Mouse (Mus musculus) forebrain, embryonic 13.5 days (tissue): Measurements from ENCODE around the gene Usp3. TPM values are rescaled to one million over a fixed set of nuclear protein-coding genes. Genes with fewer than 3 reads are reported as not detected.

Experiments used
- ATAC-seq: fragments of 200-750 bp; cut with Nextera tagmentation; 2 replicates; pipeline ENCODE4 v1.8.0; 2017
- H3K27ac ChIP-seq: fragments of 300-500 bp; sonication (generic); 2 replicates; pipeline ENCODE4 v1.5.1; 2015; ENCODE audit warnings: inconsistent platforms, mild to moderate bottlenecking, moderate library complexity
- H3K27me3 ChIP-seq: fragments of 300-500 bp; sonication (generic); 2 replicates; pipeline ENCODE4 v1.6.1; 2015; ENCODE audit warnings: mild to moderate bottlenecking, inconsistent platforms
- H3K36me3 ChIP-seq: fragments of 300-500 bp; sonication (generic); 2 replicates; pipeline ENCODE4 v1.6.1; 2015; ENCODE audit warnings: mild to moderate bottlenecking, inconsistent platforms; ENCODE audit not compliant: poor library complexity, severe bottlenecking
- H3K4me1 ChIP-seq: fragments of 300-500 bp; sonication (generic); 2 replicates; pipeline ENCODE4 v1.6.1; 2015; ENCODE audit warnings: inconsistent platforms
- H3K4me2 ChIP-seq: fragments of 300-500 bp; sonication (generic); 2 replicates; pipeline ENCODE4 v1.6.1; 2015; ENCODE audit warnings: inconsistent platforms, mild to moderate bottlenecking, moderate library complexity
- H3K4me3 ChIP-seq: fragments of 300-500 bp; sonication (generic); 2 replicates; pipeline ENCODE4 v1.5.1; 2015; ENCODE audit warnings: mild to moderate bottlenecking, inconsistent platforms
- H3K9ac ChIP-seq: fragments of 300-500 bp; sonication (generic); 2 replicates; pipeline ENCODE4 v1.6.1; 2015; ENCODE audit warnings: mild to moderate bottlenecking, inconsistent platforms
- H3K9me3 ChIP-seq: fragments of 300-500 bp; sonication (generic); replicated peaks from 2 replicates; pipeline ENCODE4 v1.6.1; 2016; ENCODE audit warnings: inconsistent platforms
- WGBS: fragments of 180-500 bp; shearing (Covaris S2); methylation state at CpG from one replicate; pipeline ENCODE4 v1.1.7; 2015; 5-methylcytosine and 5-hydroxymethylcytosine counted together
- polyA plus RNA-seq: library from polyadenylated mRNA; unstranded; fragments of >200 nt; fragmentation: Nextera tagmentation; extraction: Ambion mirVana; gene quantifications from 2 replicates; pipeline ENCODE4 v1.2.1, GENCODE M21; 2015

The Usp3 gene
- 127 and 131 TPM in 2 replicates for polyA plus RNA-seq

GRCm38 (mm10) chr9:66592708-66593612, at the start of gene Usp3:
Gene Usp3, minus strand, starts transcription at chr9:66593142.
- under 1% methylated on average over 65 of the region's 73 CpGs for WGBS

GRCm38 (mm10) chr9:66640491-66640890, 47.5 kb upstream of the Usp3 start:
- no peak overlapping the region for H3K9ac ChIP-seq
- H3K36me3 ChIP-seq = no peaks in the 10 kb centered on the region
- no peaks in the 10 kb centered on the region for H3K4me1 ChIP-seq
- no peak for ATAC-seq
- H3K27ac ChIP-seq = no peak overlapping the region
- WGBS = 70% methylated on average over 7 of the region's 7 CpGs
- H3K4me3 ChIP-seq = no peak overlapping the region
- no peaks in the 10 kb centered on the region for H3K9me3 ChIP-seq
- no peaks in the 10 kb centered on the region for H3K27me3 ChIP-seq
- H3K4me2 ChIP-seq = no peak overlapping the region

More at GRCm38 (mm10) chr9:66592708-66593612, at the start of gene Usp3:
- H3K4me1 ChIP-seq = peaks cover 57% of the 10 kb centered on the region
- no peaks in the 10 kb centered on the region for H3K36me3 ChIP-seq
- H3K4me3 ChIP-seq = peak within 1 kb of the TSS; percentile 94
- peak within 1 kb of the TSS; percentile 98 for H3K9ac ChIP-seq
- H3K9me3 ChIP-seq = no peaks in the 10 kb centered on the region
- peak within 1 kb of the TSS; percentile 96 for H3K27ac ChIP-seq
- peak within 1 kb of the TSS; percentile 83 for H3K4me2 ChIP-seq
- ATAC-seq = peak; percentile 90
- 0 out of 2 replicates have a peak, but pooled peaks cover 3% of the 10 kb centered on the region for H3K27me3 ChIP-seq

- H3K4me1 ChIP-seq = no peaks in the 10 kb centered on the region
- no peak for ATAC-seq
- 95% methylated on average over 2 of the region's 2 CpGs for WGBS
Measured at GRCm38 (mm10) chr9:66639626-66640025, 46.7 kb upstream of the Usp3 start.

GRCm38 (mm10) chr9:66632441-66632840, 39.5 kb upstream of the Usp3 start:
- H3K27ac ChIP-seq = no peak overlapping the region
- WGBS = 95% methylated on average over 1 of the region's 1 CpGs
- no peaks in the 10 kb centered on the region for H3K27me3 ChIP-seq
- no peak overlapping the region for H3K4me2 ChIP-seq
- H3K9me3 ChIP-seq = no peaks in the 10 kb centered on the region
- H3K4me3 ChIP-seq = no peak overlapping the region
- H3K9ac ChIP-seq = no peak overlapping the region
- H3K4me1 ChIP-seq = no peaks in the 10 kb centered on the region
- no peak for ATAC-seq
- no peaks in the 10 kb centered on the region for H3K36me3 ChIP-seq

More at GRCm38 (mm10) chr9:66639626-66640025, 46.7 kb upstream of the Usp3 start:
- Histone ChIP-seq H3K4me2 (no peak overlapping the region), H3K4me3 (no peak overlapping the region), H3K9me3 (no peaks in the 10 kb centered on the region), H3K27ac (no peak overlapping the region), H3K36me3 (no peaks in the 10 kb centered on the region), H3K27me3 (no peaks in the 10 kb centered on the region), H3K9ac (no peak overlapping the region)

GRCm38 (mm10) chr9:66630931-66631330, 38.0 kb upstream of the Usp3 start:
- H3K27ac ChIP-seq = no peak overlapping the region
- no peaks in the 10 kb centered on the region for H3K9me3 ChIP-seq
- H3K4me1 ChIP-seq = no peaks in the 10 kb centered on the region
- ATAC-seq = no peak
- no peaks in the 10 kb centered on the region for H3K27me3 ChIP-seq
- H3K4me2 ChIP-seq = no peak overlapping the region
- no peak overlapping the region for H3K4me3 ChIP-seq
- H3K9ac ChIP-seq = no peak overlapping the region
- no peaks in the 10 kb centered on the region for H3K36me3 ChIP-seq
- 19% methylated on average over 1 of the region's 1 CpGs for WGBS

GRCm38 (mm10) chr9:66626661-66627060, 33.7 kb upstream of the Usp3 start:
- H3K4me1 ChIP-seq = no peaks in the 10 kb centered on the region
- H3K27me3 ChIP-seq = no peaks in the 10 kb centered on the region
- H3K4me3 ChIP-seq = no peak overlapping the region
- no peak overlapping the region for H3K9ac ChIP-seq
- ATAC-seq = no peak
- H3K9me3 ChIP-seq = no peaks in the 10 kb centered on the region
- WGBS = 82% methylated on average over 5 of the region's 5 CpGs
- no peaks in the 10 kb centered on the region for H3K36me3 ChIP-seq
- H3K4me2 ChIP-seq = no peak overlapping the region
- H3K27ac ChIP-seq = no peak overlapping the region

GRCm38 (mm10) chr9:66625974-66626530, 33.1 kb upstream of the Usp3 start:
- no peaks in the 10 kb centered on the region for H3K36me3 ChIP-seq
- no peaks in the 10 kb centered on the region for H3K27me3 ChIP-seq
- no peak overlapping the region for H3K4me3 ChIP-seq
- no peak overlapping the region for H3K4me2 ChIP-seq
- no peak overlapping the region for H3K9ac ChIP-seq
- ATAC-seq = no peak
- 76% methylated on average over 4 of the region's 4 CpGs for WGBS
- no peak overlapping the region for H3K27ac ChIP-seq
- H3K4me1 ChIP-seq = no peaks in the 10 kb centered on the region
- H3K9me3 ChIP-seq = no peaks in the 10 kb centered on the region

- Histone ChIP-seq H3K36me3 (no peaks in the 10 kb centered on the region), H3K4me2 (no peak overlapping the region), H3K27me3 (no peaks in the 10 kb centered on the region), H3K4me1 (peaks cover 4% of the 10 kb centered on the region; the same call in 1 of the 2 replicates), H3K9me3 (no peaks in the 10 kb centered on the region), H3K9ac (no peak overlapping the region), H3K4me3 (no peak overlapping the region), H3K27ac (no peak overlapping the region)
- 73% methylated on average over 1 of the region's 1 CpGs for whole genome bisulfite sequencing
- no peak for ATAC-seq
Measured at GRCm38 (mm10) chr9:66624873-66625272, 31.9 kb upstream of the Usp3 start.

GRCm38 (mm10) chr9:66623627-66624026, 30.7 kb upstream of the Usp3 start:
- Histone ChIP-seq H3K27ac (no peak overlapping the region), H3K36me3 (no peaks in the 10 kb centered on the region), H3K4me2 (no peak overlapping the region), H3K9ac (no peak overlapping the region), H3K9me3 (no peaks in the 10 kb centered on the region), H3K27me3 (no peaks in the 10 kb centered on the region), H3K4me1 (peaks cover 4% of the 10 kb centered on the region; the same call in 1 of the 2 replicates), H3K4me3 (no peak overlapping the region)
- 100% methylated on average over 1 of the region's 1 CpGs for WGBS
- ATAC-seq = no peak

- H3K4me3 ChIP-seq = no peak overlapping the region
- H3K9ac ChIP-seq = no peak overlapping the region
- H3K36me3 ChIP-seq = no peaks in the 10 kb centered on the region
- WGBS = 52% methylated on average over 6 of the region's 6 CpGs
- ATAC-seq = no peak
- H3K4me2 ChIP-seq = no peak overlapping the region
- no peaks in the 10 kb centered on the region for H3K27me3 ChIP-seq
- H3K9me3 ChIP-seq = no peaks in the 10 kb centered on the region
- 0 out of 2 replicates have a peak overlapping the region, but pooled peaks have one; percentile 31 for H3K27ac ChIP-seq
- peaks cover 4% of the 10 kb centered on the region; the same call in 1 of the 2 replicates for H3K4me1 ChIP-seq
Measured at GRCm38 (mm10) chr9:66620581-66620981, 27.6 kb upstream of the Usp3 start.

- H3K27ac ChIP-seq = no peak overlapping the region
- no peaks in the 10 kb centered on the region for H3K36me3 ChIP-seq
- no peaks in the 10 kb centered on the region for H3K9me3 ChIP-seq
- no peaks in the 10 kb centered on the region for H3K27me3 ChIP-seq
- no peak overlapping the region for H3K9ac ChIP-seq
- WGBS = 80% methylated on average over 1 of the region's 1 CpGs
- H3K4me3 ChIP-seq = no peak overlapping the region
- H3K4me1 ChIP-seq = peaks cover 4% of the 10 kb centered on the region; the same call in 1 of the 2 replicates
- no peak for ATAC-seq
- H3K4me2 ChIP-seq = no peak overlapping the region
Measured at GRCm38 (mm10) chr9:66620055-66620454, 27.1 kb upstream of the Usp3 start.

- no peaks in the 10 kb centered on the region for H3K27me3 ChIP-seq
Measured at GRCm38 (mm10) chr9:66617812-66618211, 24.9 kb upstream of the Usp3 start.

More at GRCm38 (mm10) chr9:66617812-66618211, 24.9 kb upstream of the Usp3 start:
- no peak for ATAC-seq
- no peak overlapping the region for H3K4me2 ChIP-seq
- H3K27ac ChIP-seq = no peak overlapping the region
- no peaks in the 10 kb centered on the region for H3K36me3 ChIP-seq
- peaks cover 4% of the 10 kb centered on the region; the same call in 1 of the 2 replicates for H3K4me1 ChIP-seq
- H3K4me3 ChIP-seq = no peak overlapping the region
- no peak overlapping the region for H3K9ac ChIP-seq
- 90% methylated on average over 2 of the region's 2 CpGs for WGBS
- H3K9me3 ChIP-seq = no peaks in the 10 kb centered on the region
